Mouse (Mus musculus): ENCODE data around the gene Galt.
"Not testable (repeated sequence)": the region's sequence is repeated elsewhere in the genome, so short reads cannot be mapped to it uniquely, and the experiment has no call there.

The Galt gene

DNA sequence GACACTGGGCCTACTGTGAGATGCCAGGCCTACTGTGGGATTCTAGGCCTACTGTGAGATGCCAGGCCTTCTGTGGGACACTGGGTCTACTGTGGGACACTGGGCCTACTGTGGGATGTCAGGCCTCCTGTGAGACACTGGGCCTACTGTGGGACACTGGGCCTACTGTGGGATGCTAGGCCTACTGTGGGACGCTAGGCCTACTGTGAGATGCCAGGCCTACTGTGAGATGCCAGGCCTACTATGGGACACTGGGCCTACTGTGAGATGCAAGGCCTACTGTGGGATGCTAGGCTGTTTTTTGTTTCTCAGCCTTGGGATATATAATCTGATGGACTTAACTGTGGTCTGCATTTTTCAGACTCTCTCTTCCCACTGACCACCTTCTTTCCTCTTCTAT is 20.8 kb downstream of the Galt start:
- not testable (repeated sequence) for DNase-seq (ENCODE audit: extremely low spot score)

DNA sequence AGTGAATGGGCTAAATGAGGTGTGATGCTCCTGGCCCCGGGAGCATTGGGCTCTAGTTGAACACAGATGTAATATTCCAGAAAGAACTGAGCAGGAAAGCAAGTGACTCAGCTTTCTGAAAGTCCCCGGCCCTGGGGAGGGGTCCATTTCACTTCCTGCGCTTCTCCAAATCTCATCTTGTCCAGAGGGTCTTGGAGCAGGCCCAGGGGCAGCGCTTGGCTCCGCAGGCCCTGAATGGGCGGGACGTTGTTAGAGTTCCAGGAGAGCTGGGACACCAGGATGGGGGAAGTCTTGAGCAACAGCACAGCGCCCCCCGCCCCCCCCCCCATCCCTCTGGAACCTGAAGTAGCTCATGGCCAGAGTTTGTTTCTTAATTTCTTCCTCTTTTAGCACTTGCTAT is 26.2 kb downstream of the Galt start:
- DNase-seq (ENCODE audit: extremely low spot score), result not testable (repeated sequence)

GRCm38 (mm10) chr4:41781748-41782485 is 26.9 kb downstream of the Galt start:
- DNase-seq (ENCODE audit: extremely low spot score), result not testable (repeated sequence)

GRCm38 (mm10) chr4:41782711-41783110 is 27.7 kb downstream of the Galt start:
- DNase-seq (ENCODE audit: extremely low spot score), result not testable (repeated sequence)

DNA sequence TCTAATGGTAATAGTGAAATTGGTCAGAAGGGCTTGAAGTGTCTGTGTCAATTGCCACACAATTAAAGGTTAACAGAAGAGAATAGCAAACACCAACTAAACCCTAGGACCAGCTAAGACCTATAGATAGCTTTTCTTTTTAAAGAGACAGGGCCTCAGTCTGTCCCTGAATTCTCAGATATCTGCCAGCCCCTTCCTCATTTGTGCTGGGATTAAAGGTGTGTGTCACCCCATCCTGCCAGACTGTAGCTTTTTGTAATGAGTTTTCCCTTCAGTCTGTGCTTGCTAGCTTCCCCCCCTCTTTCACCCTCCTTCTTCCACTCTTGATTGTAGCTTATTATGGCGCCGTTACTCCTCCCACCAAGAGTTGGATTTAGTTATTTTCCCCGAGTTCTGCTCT is 28.2 kb downstream of the Galt start:
- not testable (repeated sequence) for DNase-seq (ENCODE audit: extremely low spot score)
